Mouse (Mus musculus) E14TG2a.4 (cell line): ENCODE data around the gene Rap1b.

Source experiments
- H3K27me3 ChIP-seq: 2 replicates; pipeline ENCODE4 v1.6.1; 2014; ENCODE audit warnings: low read length, control low read depth; ENCODE audit not compliant: insufficient read depth
- H3K36me3 ChIP-seq: 2 replicates; pipeline ENCODE4 v1.6.1; 2014; ENCODE audit warnings: low read length, control low read depth; ENCODE audit not compliant: insufficient read depth
- H3K4me1 ChIP-seq: replicated peaks from 2 replicates; pipeline ENCODE4 v1.6.1; 2014; ENCODE audit warnings: low read depth, low read length, control low read depth
- H3K4me3 ChIP-seq: replicated peaks from 2 replicates; pipeline ENCODE4 v1.5.1; 2014; ENCODE audit warnings: mild to moderate bottlenecking, low read length
- H3K9me3 ChIP-seq: 2 replicates; pipeline ENCODE4 v1.6.1; 2014; ENCODE audit warnings: low read length, control low read depth
- CTCF ChIP-seq: conservative IDR thresholded peaks from 2 replicates; pipeline ENCODE4 v1.5.1; 2014; ENCODE audit warnings: low read length
- NANOG ChIP-seq: IDR thresholded peaks from 2 replicates; pipeline ENCODE4 v1.6.1; 2014; ENCODE audit warnings: borderline replicate concordance, low read length, mixed read lengths
- POU5F1 ChIP-seq: IDR thresholded peaks from 2 replicates; pipeline ENCODE4 v1.6.1; 2014; ENCODE audit warnings: low read length, borderline replicate concordance

Rap1b gene

DNA sequence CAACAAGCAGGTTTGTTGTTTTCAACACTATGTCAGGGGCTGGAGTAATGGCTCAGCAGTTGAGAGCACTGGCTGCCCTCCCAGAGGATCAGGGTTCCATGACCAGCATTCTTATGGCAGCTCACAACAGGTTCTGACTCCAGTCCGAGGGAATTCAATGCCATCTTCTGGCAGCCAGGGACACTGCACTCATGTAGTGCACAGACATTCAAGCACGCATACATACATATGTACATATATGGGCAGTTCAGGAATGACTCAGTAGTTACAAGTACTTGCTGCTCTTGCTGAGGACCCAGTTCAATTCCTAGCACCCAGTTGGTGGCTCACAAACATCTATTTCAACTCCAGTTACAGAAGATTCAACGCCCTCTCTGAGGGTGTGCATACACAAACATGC, 6.9 kb downstream of the Rap1b start:
- peaks cover 62% of the 10 kb centered on the region for H3K4me1 ChIP-seq
- H3K9me3 ChIP-seq = no peaks in the 10 kb centered on the region
- no peaks in the 10 kb centered on the region for H3K27me3 ChIP-seq
- no peak overlapping the region for H3K4me3 ChIP-seq
- peaks cover 14% of the 10 kb centered on the region; the same call in 1 of the 2 replicates for H3K36me3 ChIP-seq
- TF ChIP-seq CTCF (peak; percentile 28; the same call in 1 of the 2 replicates), POU5F1 (no peak)

DNA sequence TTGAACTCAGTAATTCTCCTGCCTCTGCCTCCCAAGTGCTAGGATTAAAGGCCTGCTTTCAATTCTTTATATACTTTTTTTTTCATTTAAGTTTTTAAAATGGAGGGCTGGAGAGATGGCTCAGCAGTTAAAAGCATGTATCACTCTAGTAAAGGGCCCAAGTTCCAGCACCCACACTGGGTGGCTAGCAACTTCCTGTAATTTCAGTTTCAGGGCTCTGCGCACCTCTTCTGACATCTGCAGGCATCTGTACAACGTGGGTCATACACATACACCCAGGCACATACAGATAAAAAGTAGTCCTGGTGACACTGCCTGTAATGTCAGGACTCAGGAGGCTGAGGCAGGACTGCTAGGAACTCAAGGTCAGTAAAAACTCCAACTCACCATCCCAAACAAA, 9.5 kb downstream of the Rap1b start:
- H3K27me3 ChIP-seq = no peaks in the 10 kb centered on the region
- TF ChIP-seq CTCF = no peak
- no peak for TF ChIP-seq POU5F1
- no peak for TF ChIP-seq NANOG
- H3K4me3 ChIP-seq = no peak overlapping the region
- H3K36me3 ChIP-seq = peaks cover 10% of the 10 kb centered on the region; the same call in 1 of the 2 replicates
- H3K9me3 ChIP-seq = no peaks in the 10 kb centered on the region
- peaks cover 67% of the 10 kb centered on the region for H3K4me1 ChIP-seq

DNA sequence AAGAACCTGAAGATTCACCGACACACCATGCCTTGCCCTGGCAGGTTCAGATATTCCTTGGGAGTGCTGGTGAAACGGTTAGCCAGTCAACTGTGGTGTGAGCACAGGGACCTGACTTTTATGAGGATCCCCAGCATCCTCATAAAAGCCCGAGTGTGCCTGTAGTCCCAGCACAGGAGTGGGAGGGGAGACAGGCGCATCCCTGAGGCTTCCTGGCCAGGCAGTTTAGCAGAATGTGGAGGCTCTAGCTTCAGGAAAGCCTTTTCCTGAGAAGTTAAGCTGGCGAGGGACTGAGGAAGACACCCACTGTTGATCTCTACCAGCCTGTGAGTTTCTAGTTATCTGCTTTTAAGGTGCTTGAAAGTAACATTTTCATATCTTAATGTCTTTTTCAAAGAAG, 10.4 kb downstream of the Rap1b start:
- TF ChIP-seq NANOG (no peak), POU5F1 (no peak), CTCF (no peak)
- peaks cover 10% of the 10 kb centered on the region; the same call in 1 of the 2 replicates for H3K36me3 ChIP-seq

DNA sequence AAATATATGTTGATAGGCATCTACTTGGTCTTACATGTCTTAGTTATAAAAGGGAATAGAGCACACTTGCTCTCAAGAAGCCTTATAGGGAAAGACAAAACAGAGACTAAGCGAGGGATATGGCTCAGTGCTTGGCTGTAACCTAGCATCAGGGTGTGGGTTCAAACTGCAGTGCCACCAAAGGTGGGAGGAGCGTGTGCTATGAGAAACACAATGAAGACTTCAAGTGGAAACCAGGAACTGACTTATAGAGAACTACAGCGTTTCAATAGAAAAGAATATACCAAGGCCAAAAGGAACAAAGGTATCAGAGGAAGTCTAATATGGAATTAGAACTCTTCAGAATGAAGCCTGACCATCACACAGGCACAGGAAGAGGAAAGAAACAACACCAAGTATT, 15.0 kb downstream of the Rap1b start:
- Histone ChIP-seq H3K27me3 (no peaks in the 10 kb centered on the region), H3K9me3 (no peaks in the 10 kb centered on the region), H3K36me3 (peaks cover 7% of the 10 kb centered on the region; the same call in 1 of the 2 replicates), H3K4me1 (peaks cover 76% of the 10 kb centered on the region), H3K4me3 (no peak overlapping the region)
- no peak for TF ChIP-seq CTCF

More for the DNA sequence above, 10.4 kb downstream of the Rap1b start:
- H3K4me3 ChIP-seq = no peak overlapping the region
- no peaks in the 10 kb centered on the region for H3K9me3 ChIP-seq
- H3K27me3 ChIP-seq = no peaks in the 10 kb centered on the region
- peaks cover 67% of the 10 kb centered on the region for H3K4me1 ChIP-seq

DNA sequence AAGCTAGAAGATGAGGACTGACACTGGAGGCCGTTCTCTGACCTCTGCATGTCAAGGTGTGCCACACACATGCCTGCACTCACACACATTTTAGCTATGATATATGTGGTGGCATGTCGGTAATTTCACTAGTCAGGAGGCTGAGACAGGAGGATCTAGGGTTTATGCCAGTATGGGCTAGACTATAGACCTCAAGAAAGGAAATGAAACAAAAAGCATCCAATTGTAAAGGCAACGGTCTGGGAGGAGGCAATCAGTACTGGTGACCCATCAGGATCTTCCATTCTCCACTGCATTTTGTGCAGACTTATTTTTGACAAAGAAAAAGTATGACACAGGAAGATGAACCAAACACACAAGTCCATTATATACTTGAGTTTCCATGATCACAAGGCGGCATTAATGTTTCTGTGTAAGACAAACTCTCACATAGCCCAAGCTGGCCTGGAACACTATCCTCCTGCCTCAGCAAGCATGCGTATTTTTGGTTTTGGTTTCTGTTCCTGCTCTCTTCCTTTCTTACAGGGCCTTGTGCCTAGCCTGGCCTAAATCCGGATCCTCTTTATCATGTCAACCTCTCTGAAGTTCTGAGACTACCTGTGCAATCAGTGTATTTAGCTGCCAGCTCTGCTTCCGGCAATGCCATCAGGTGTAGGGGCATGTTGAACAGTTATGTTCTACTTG, 16.2 kb downstream of the Rap1b start:
- no peaks in the 10 kb centered on the region for H3K9me3 ChIP-seq
- peaks cover 13% of the 10 kb centered on the region; the same call in 1 of the 2 replicates for H3K36me3 ChIP-seq
- no peaks in the 10 kb centered on the region for H3K27me3 ChIP-seq
- TF ChIP-seq CTCF = no peak
- no peak overlapping the region for H3K4me3 ChIP-seq
- H3K4me1 ChIP-seq = peaks cover 80% of the 10 kb centered on the region

DNA sequence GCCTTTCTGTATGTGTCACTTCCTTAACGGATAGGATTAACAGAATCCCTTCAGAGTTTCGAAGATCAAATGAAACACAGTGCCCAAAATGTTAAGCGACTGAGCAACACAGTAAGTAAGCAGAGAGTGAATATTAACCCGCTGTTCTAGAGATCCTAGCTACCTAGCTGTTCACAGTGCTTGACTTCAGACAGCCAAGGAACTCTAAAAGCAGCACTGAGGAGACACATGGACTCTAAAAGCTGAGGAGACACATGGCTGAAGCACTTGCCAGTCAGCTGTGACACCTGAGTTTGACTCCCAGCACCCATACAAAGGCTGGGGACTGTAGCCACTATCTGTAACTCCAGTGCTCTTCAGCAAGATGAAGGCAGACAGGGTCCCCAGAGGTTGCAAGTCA, 16.8 kb downstream of the Rap1b start:
- H3K4me1 ChIP-seq = peaks cover 81% of the 10 kb centered on the region
- H3K4me3 ChIP-seq = no peak overlapping the region
- H3K9me3 ChIP-seq = no peaks in the 10 kb centered on the region
- H3K36me3 ChIP-seq = peaks cover 19% of the 10 kb centered on the region
- no peaks in the 10 kb centered on the region for H3K27me3 ChIP-seq
- no peak for TF ChIP-seq POU5F1
- TF ChIP-seq CTCF = no peak
- no peak for TF ChIP-seq NANOG

DNA sequence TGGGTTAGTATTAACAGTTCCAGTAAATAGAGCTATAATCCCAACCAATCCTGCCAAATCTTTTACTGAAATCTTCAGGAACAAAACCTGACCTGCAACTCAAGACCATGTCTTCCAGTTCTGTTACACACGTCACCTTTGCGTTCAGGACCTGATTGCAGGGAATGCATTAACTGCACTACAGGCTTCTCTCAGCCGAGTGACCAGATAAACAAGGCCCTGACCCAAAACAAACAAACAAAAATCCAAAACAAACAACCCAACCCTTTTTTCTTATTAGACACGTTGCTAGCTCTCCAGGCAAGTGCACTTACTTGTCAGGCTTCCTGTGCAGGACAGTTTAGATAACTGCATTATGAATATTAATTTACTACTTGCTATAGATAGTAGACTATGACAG, 17.3 kb downstream of the Rap1b start:
- Histone ChIP-seq H3K27me3 (no peaks in the 10 kb centered on the region), H3K4me1 (peaks cover 80% of the 10 kb centered on the region), H3K4me3 (no peak overlapping the region), H3K36me3 (peaks cover 24% of the 10 kb centered on the region), H3K9me3 (no peaks in the 10 kb centered on the region)
- TF ChIP-seq POU5F1 (no peak), CTCF (no peak), NANOG (no peak)

DNA sequence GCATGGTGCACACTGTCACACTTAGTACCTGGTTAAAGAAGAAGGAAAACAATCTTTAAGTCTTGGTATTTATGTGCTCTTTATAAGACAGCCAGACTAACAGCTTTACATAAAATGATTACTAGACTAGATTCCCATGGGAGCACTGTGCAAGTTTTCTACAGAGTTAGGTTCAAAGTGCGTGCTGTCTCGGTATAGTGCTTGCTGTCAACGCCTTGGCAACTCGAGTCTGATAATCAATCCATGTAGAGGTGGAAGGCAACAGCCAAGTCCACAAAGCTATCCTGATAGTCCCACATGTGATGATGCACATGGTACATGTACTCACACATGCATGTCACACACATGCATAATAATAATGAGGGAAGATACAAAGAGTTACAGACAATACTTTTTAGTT, 21.2 kb downstream of the Rap1b start:
- no peaks in the 10 kb centered on the region for H3K27me3 ChIP-seq
- no peaks in the 10 kb centered on the region for H3K9me3 ChIP-seq
- peaks cover 68% of the 10 kb centered on the region for H3K4me1 ChIP-seq
- peaks cover 61% of the 10 kb centered on the region for H3K36me3 ChIP-seq
- TF ChIP-seq NANOG (no peak), CTCF (no peak), POU5F1 (no peak)
- no peak overlapping the region for H3K4me3 ChIP-seq

DNA sequence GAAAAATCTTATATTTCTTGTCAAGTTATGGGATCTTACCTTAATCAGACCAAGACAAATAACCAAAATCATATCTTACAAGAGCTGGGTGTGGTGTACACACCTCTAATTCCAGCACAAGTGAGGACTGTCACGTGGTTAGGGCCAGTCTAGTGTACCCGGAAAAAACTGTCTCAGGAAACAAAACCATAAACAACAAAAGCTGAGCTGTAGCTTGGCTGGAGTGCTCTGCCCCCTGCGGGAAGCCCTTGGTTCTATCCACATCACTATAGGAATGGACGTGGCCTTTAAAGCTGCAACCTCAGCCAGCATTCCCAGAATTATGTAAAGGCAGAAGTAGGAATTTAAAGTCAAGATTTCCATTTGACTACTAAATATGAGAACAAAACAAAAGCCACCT, 21.7 kb downstream of the Rap1b start:
- Histone ChIP-seq H3K27me3 (no peaks in the 10 kb centered on the region), H3K4me3 (no peak overlapping the region), H3K4me1 (peaks cover 63% of the 10 kb centered on the region), H3K9me3 (no peaks in the 10 kb centered on the region), H3K36me3 (peaks cover 66% of the 10 kb centered on the region)
- TF ChIP-seq CTCF = no peak
- TF ChIP-seq POU5F1 = no peak
- no peak for TF ChIP-seq NANOG

DNA sequence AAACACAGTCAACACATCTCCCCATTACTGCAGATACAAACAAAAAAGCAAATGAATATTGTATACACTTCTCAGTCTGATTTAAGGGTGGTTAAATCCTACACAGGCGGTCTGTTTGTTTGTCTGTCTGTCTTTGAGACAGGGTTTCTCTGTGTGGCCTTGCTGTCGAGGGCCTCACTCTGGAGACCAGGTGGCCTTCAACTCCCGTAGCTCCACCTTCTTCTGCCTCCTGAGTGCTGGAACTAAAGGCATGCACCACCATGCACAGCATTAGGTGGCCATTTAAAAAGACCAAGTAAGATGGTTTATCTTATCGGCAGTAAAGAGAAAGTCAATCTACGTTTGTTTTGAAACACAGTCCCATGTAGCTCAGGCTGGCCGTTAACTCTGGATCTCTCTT, 22.5 kb downstream of the Rap1b start:
- no peak overlapping the region for H3K4me3 ChIP-seq
- H3K36me3 ChIP-seq = peaks cover 74% of the 10 kb centered on the region
- H3K27me3 ChIP-seq = no peaks in the 10 kb centered on the region
- TF ChIP-seq POU5F1 (no peak), NANOG (no peak), CTCF (no peak)
- H3K4me1 ChIP-seq = peaks cover 55% of the 10 kb centered on the region
- no peaks in the 10 kb centered on the region for H3K9me3 ChIP-seq
